Mouse (Mus musculus) kidney, postnatal 0 days (tissue): ENCODE measurements at regions not wholly inside any gene's neighbourhood (a gene's known extent, or its start where the extent isn't known, plus 50 kb on each side); places are given as distances from the start of the nearest gene placed in this dataset.

ENCODE experiments used
- ATAC-seq: fragments of 200-750 bp; cut with Nextera tagmentation; replicated peaks from 2 replicates; pipeline ENCODE4 v1.8.0; 2017; ENCODE audit warnings: low read depth, moderate number of reproducible peaks, moderate TSS enrichment, moderate library complexity; ENCODE audit not compliant: low FRiP score
- DNase-seq: peaks from one replicate; pipeline ENCODE4 v3.0.0-alpha.2; 2016; ENCODE audit warnings: low spot score
- H3K27ac ChIP-seq: fragments of 300-500 bp; sonication (generic); 2 replicates; pipeline ENCODE4 v1.5.1; 2014; ENCODE audit warnings: mild to moderate bottlenecking
- H3K27me3 ChIP-seq: fragments of 300-500 bp; sonication (generic); 2 replicates; pipeline ENCODE4 v1.6.1; 2014; ENCODE audit warnings: low read length, mixed read lengths; ENCODE audit not compliant: insufficient read depth
- H3K36me3 ChIP-seq: fragments of 300-500 bp; sonication (generic); 2 replicates; pipeline ENCODE4 v1.6.1; 2014; ENCODE audit warnings: low read length, mixed read lengths; ENCODE audit not compliant: insufficient read depth
- H3K4me1 ChIP-seq: fragments of 300-500 bp; sonication (generic); replicated peaks from 2 replicates; pipeline ENCODE4 v1.6.1; 2014; ENCODE audit warnings: antibody characterized with exemption, low read length, mixed read lengths; ENCODE audit not compliant: insufficient read depth
- H3K4me2 ChIP-seq: fragments of 300-500 bp; sonication (generic); 2 replicates; pipeline ENCODE4 v1.6.1; 2014; ENCODE audit warnings: mild to moderate bottlenecking, low read length, moderate library complexity, mixed read lengths
- H3K4me3 ChIP-seq: fragments of 300-500 bp; sonication (generic); replicated peaks from 2 replicates; pipeline ENCODE4 v1.5.1; 2014; ENCODE audit warnings: low read depth, low read length
- H3K9ac ChIP-seq: fragments of 300-500 bp; sonication (generic); 2 replicates; pipeline ENCODE4 v1.6.1; 2014; ENCODE audit warnings: low read depth, low read length
- H3K9me3 ChIP-seq: fragments of 300-500 bp; sonication (generic); replicated peaks from 2 replicates; pipeline ENCODE4 v1.6.1; 2016; ENCODE audit warnings: low read length, inconsistent platforms, mixed read lengths
- CTCF ChIP-seq: IDR thresholded peaks from 2 replicates; pipeline ENCODE4 v1.5.1; 2016; ENCODE audit warnings: antibody characterized with exemption, low read depth, mild to moderate bottlenecking, moderate library complexity
- WGBS: fragments of 180-500 bp; shearing (Covaris S2); extraction: QIAGEN DNeasy Blood & Tissue Kit; methylation state at CpG from one replicate; pipeline ENCODE4 v1.1.7; 2014; 5-methylcytosine and 5-hydroxymethylcytosine counted together

- Histone ChIP-seq H3K4me3 (no peak overlapping the region), H3K9ac (no peak overlapping the region), H3K36me3 (no peaks in the 10 kb centered on the region), H3K4me1 (no peaks in the 10 kb centered on the region), H3K27me3 (no peaks in the 10 kb centered on the region), H3K4me2 (no peak overlapping the region), H3K9me3 (no peaks in the 10 kb centered on the region), H3K27ac (no peak overlapping the region)
- WGBS = 52% methylated on average over 5 of the region's 5 CpGs
- ATAC-seq = no peak
- no peak for DNase-seq
- no peak for TF ChIP-seq CTCF
Measured at GRCm38 (mm10) chr14:78431931-78432330, 104.7 kb downstream of the Akap11 start.

- 79% methylated on average over 3 of the region's 3 CpGs for WGBS
- no peak for ATAC-seq
- H3K36me3 ChIP-seq = no peaks in the 10 kb centered on the region
Measured at GRCm38 (mm10) chr14:78431406-78431805, 105.2 kb downstream of the Akap11 start.

GRCm38 (mm10) chr14:78428233-78429019, 108.2 kb downstream of the Akap11 start:
- no peaks in the 10 kb centered on the region for H3K27me3 ChIP-seq
- ATAC-seq = no peak
- H3K36me3 ChIP-seq = no peaks in the 10 kb centered on the region
- no peak for DNase-seq
- H3K4me3 ChIP-seq = no peak overlapping the region
- H3K27ac ChIP-seq = no peak overlapping the region
- no peaks in the 10 kb centered on the region for H3K4me1 ChIP-seq
- no peak overlapping the region for H3K4me2 ChIP-seq
- WGBS = 75% methylated on average over 10 of the region's 10 CpGs
- H3K9ac ChIP-seq = no peak overlapping the region
- no peaks in the 10 kb centered on the region for H3K9me3 ChIP-seq
- no peak for TF ChIP-seq CTCF

More at GRCm38 (mm10) chr14:78431406-78431805, 105.2 kb downstream of the Akap11 start:
- no peaks in the 10 kb centered on the region for H3K4me1 ChIP-seq
- TF ChIP-seq CTCF = no peak
- no peak overlapping the region for H3K4me3 ChIP-seq
- H3K4me2 ChIP-seq = no peak overlapping the region
- H3K9me3 ChIP-seq = no peaks in the 10 kb centered on the region
- no peak overlapping the region for H3K27ac ChIP-seq
- H3K9ac ChIP-seq = no peak overlapping the region
- no peak for DNase-seq
- H3K27me3 ChIP-seq = no peaks in the 10 kb centered on the region

GRCm38 (mm10) chr14:78427062-78427461, 109.5 kb downstream of the Akap11 start:
- H3K9ac ChIP-seq = no peak overlapping the region
- no peak for TF ChIP-seq CTCF
- ATAC-seq (no peak), DNase-seq (no peak)
- no peaks in the 10 kb centered on the region for H3K4me1 ChIP-seq
- H3K27ac ChIP-seq = no peak overlapping the region
- 77% methylated on average over 3 of the region's 3 CpGs for WGBS
- no peaks in the 10 kb centered on the region for H3K27me3 ChIP-seq
- H3K4me2 ChIP-seq = no peak overlapping the region
- H3K4me3 ChIP-seq = no peak overlapping the region
- H3K36me3 ChIP-seq = no peaks in the 10 kb centered on the region
- no peaks in the 10 kb centered on the region for H3K9me3 ChIP-seq

DNA sequence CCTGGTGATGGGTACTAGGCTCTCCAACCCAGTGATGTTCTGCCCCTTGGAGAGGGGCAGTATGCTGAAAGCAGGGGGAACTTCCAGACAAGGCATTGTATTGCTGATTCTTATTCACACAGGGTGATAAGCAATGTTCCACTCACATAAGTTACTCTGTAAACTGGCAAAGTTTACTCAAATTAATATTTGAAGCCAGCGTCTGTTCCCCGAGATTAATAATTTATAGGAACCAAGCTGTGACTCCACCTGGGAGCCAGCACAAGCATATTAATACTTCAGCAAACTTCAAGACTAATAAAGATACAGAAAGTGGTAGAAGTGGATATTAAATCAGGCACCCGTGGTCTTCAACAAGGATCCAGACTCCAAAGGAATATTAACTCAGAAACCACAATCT, 114.0 kb downstream of the Akap11 start:
- H3K4me3 ChIP-seq = no peak overlapping the region
- WGBS = 66% methylated on average over 3 of the region's 3 CpGs
- no peak for DNase-seq
- H3K9me3 ChIP-seq = no peaks in the 10 kb centered on the region
- ATAC-seq = no peak
- no peak overlapping the region for H3K9ac ChIP-seq
- no peaks in the 10 kb centered on the region for H3K27me3 ChIP-seq
- H3K36me3 ChIP-seq = no peaks in the 10 kb centered on the region
- H3K4me1 ChIP-seq = no peaks in the 10 kb centered on the region
- no peak for TF ChIP-seq CTCF
- no peak overlapping the region for H3K4me2 ChIP-seq
- H3K27ac ChIP-seq = no peak overlapping the region

DNA sequence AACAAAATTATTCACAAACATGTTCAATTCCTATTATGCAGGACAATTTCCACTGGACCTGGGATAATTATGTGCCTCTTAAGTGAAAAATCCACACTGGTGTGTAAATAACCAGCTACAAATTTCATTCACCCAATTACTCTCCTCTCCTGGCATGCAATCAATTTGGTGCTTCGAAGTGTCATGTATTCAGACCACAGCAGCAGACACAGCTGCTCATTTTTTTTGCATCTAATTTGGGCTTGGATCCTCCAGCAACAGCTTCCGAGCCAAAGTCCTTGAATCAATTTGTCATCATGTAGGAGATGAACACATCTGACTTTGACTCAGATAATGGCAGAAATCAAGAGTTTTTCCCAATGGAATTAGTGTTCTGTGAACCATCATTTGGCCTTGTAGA, 113.1 kb upstream of the Tnfsf11 start:
- Histone ChIP-seq H3K27ac (no peak overlapping the region), H3K36me3 (no peaks in the 10 kb centered on the region), H3K4me2 (no peak overlapping the region), H3K4me1 (no peaks in the 10 kb centered on the region), H3K4me3 (no peak overlapping the region), H3K27me3 (no peaks in the 10 kb centered on the region), H3K9ac (no peak overlapping the region), H3K9me3 (no peaks in the 10 kb centered on the region)
- ATAC-seq = no peak
- no peak for DNase-seq
- TF ChIP-seq CTCF = no peak
- 56% methylated on average over 2 of the region's 2 CpGs for WGBS

GRCm38 (mm10) chr14:78420176-78420575, 112.3 kb upstream of the Tnfsf11 start:
- Histone ChIP-seq H3K27ac (no peak overlapping the region), H3K27me3 (no peaks in the 10 kb centered on the region), H3K4me3 (no peak overlapping the region), H3K4me2 (no peak overlapping the region), H3K9me3 (no peaks in the 10 kb centered on the region), H3K9ac (no peak overlapping the region), H3K4me1 (no peaks in the 10 kb centered on the region), H3K36me3 (no peaks in the 10 kb centered on the region)
- TF ChIP-seq CTCF = no peak
- ATAC-seq (no peak), DNase-seq (no peak)
- 62% methylated on average over 3 of the region's 3 CpGs for WGBS
